Mouse (Mus musculus) intestine, postnatal 0 days (tissue): ENCODE data around the gene Pik3r5. TPM values are rescaled to one million over a fixed set of nuclear protein-coding genes. Genes with fewer than 3 reads are reported as not detected.

Experiments used
- ATAC-seq: fragments of 200-750 bp; cut with Nextera tagmentation; 2 replicates; pipeline ENCODE4 v1.8.0; 2017; ENCODE audit warnings: mild to moderate bottlenecking, moderate TSS enrichment, moderate library complexity
- H3K27ac ChIP-seq: fragments of 300-500 bp; sonication (generic); 2 replicates; pipeline ENCODE4 v1.5.1; 2014; ENCODE audit warnings: mild to moderate bottlenecking, low read depth, low read length, moderate library complexity
- H3K27me3 ChIP-seq: fragments of 300-500 bp; sonication (generic); replicated peaks from 2 replicates; pipeline ENCODE4 v1.6.1; 2014; ENCODE audit warnings: low read length, mixed read lengths; ENCODE audit not compliant: control insufficient read depth, insufficient read depth
- H3K36me3 ChIP-seq: fragments of 300-500 bp; sonication (generic); 2 replicates; pipeline ENCODE4 v1.6.1; 2014; ENCODE audit warnings: mild to moderate bottlenecking, moderate library complexity; ENCODE audit not compliant: control insufficient read depth, insufficient read depth
- H3K4me1 ChIP-seq: fragments of 300-500 bp; sonication (generic); replicated peaks from 2 replicates; pipeline ENCODE4 v1.6.1; 2014; ENCODE audit warnings: antibody characterized with exemption, low read length, mixed read lengths; ENCODE audit not compliant: control insufficient read depth, insufficient read depth
- H3K4me2 ChIP-seq: fragments of 300-500 bp; sonication (generic); replicated peaks from 2 replicates; pipeline ENCODE4 v1.6.1; 2014; ENCODE audit warnings: low read depth, mild to moderate bottlenecking, moderate library complexity
- H3K4me3 ChIP-seq: fragments of 300-500 bp; sonication (generic); 2 replicates; pipeline ENCODE4 v1.5.1; 2014; ENCODE audit warnings: low read depth, low read length
- H3K9ac ChIP-seq: fragments of 300-500 bp; sonication (generic); 2 replicates; pipeline ENCODE4 v1.6.1; 2014; ENCODE audit warnings: mild to moderate bottlenecking, low read depth, low read length
- H3K9me3 ChIP-seq: fragments of 300-500 bp; sonication (generic); 2 replicates; pipeline ENCODE4 v1.6.1; 2016; ENCODE audit warnings: mixed run types; ENCODE audit not compliant: control insufficient read depth
- CTCF ChIP-seq: sonication (generic); IDR thresholded peaks from 2 replicates; pipeline ENCODE4 v1.5.1; 2016; ENCODE audit warnings: low read depth, mild to moderate bottlenecking, control low read depth, antibody characterized with exemption, moderate library complexity
- WGBS: fragments of 180-500 bp; shearing (Covaris S2); extraction: QIAGEN DNeasy Blood & Tissue Kit; methylation state at CpG from one replicate; pipeline ENCODE4 v1.1.7; 2014; 5-methylcytosine and 5-hydroxymethylcytosine counted together
- polyA plus RNA-seq: library from polyadenylated mRNA; unstranded; fragments of >200 nt; fragmentation: Nextera tagmentation; extraction: Ambion mirVana; gene quantifications from 2 replicates; pipeline ENCODE4 v1.2.1, GENCODE M21; 2015

The Pik3r5 gene
- 0.22 and 0.35 TPM in 2 replicates for polyA plus RNA-seq

GRCm38 (mm10) chr11:68431699-68432360 lies at the start of gene Pik3r5:
TSS of gene Pik3r5 (plus strand) at chr11:68432121.
- TF ChIP-seq CTCF = peak; percentile 75
- peaks cover 4% of the 10 kb centered on the region; the same call in 1 of the 2 replicates for H3K4me1 ChIP-seq
- H3K9me3 ChIP-seq = no peaks in the 10 kb centered on the region
- peak within 1 kb of the TSS; percentile 75 for H3K4me2 ChIP-seq
- ATAC-seq = peak; percentile 70
- H3K9ac ChIP-seq = peak within 1 kb of the TSS; percentile 31
- no peaks in the 10 kb centered on the region for H3K36me3 ChIP-seq
- H3K27ac ChIP-seq = no peak within 1 kb of the TSS
- WGBS = 7% methylated on average over 34 of the region's 35 CpGs
- H3K4me3 ChIP-seq = peak within 1 kb of the TSS; percentile 38
- H3K27me3 ChIP-seq = peaks cover 2% of the 10 kb centered on the region; the same call in 1 of the 2 replicates

- peaks cover 42% of the 10 kb centered on the region for H3K27me3 ChIP-seq
- no peak for TF ChIP-seq CTCF
- H3K4me3 ChIP-seq = no peak overlapping the region
These were observed 48.4 kb upstream of the Pik3r5 start for GRCm38 (mm10) chr11:68383519-68383918.

GRCm38 (mm10) chr11:68384131-68384530 lies 47.8 kb upstream of the Pik3r5 start:
- no peak for ATAC-seq
- Histone ChIP-seq H3K9ac (no peak overlapping the region), H3K4me2 (peak overlapping the region; percentile 98), H3K27ac (no peak overlapping the region), H3K4me1 (no peaks in the 10 kb centered on the region; the same call in 1 of the 2 replicates), H3K4me3 (peak overlapping the region; percentile 70), H3K36me3 (no peaks in the 10 kb centered on the region), H3K9me3 (no peaks in the 10 kb centered on the region), H3K27me3 (peaks cover 45% of the 10 kb centered on the region)
- no peak for TF ChIP-seq CTCF
- 19% methylated on average over 12 of the region's 12 CpGs for WGBS

More at GRCm38 (mm10) chr11:68383519-68383918, 48.4 kb upstream of the Pik3r5 start:
- WGBS = 31% methylated on average over 10 of the region's 10 CpGs
- no peaks in the 10 kb centered on the region for H3K36me3 ChIP-seq
- H3K27ac ChIP-seq = no peak overlapping the region
- no peak overlapping the region for H3K9ac ChIP-seq
- H3K9me3 ChIP-seq = no peaks in the 10 kb centered on the region
- no peaks in the 10 kb centered on the region; the same call in 1 of the 2 replicates for H3K4me1 ChIP-seq
- H3K4me2 ChIP-seq = no peak overlapping the region
- no peak for ATAC-seq

GRCm38 (mm10) chr11:68384592-68385020 lies 47.3 kb upstream of the Pik3r5 start:
- Histone ChIP-seq H3K27ac (no peak overlapping the region), H3K27me3 (peaks cover 49% of the 10 kb centered on the region), H3K36me3 (no peaks in the 10 kb centered on the region), H3K4me1 (no peaks in the 10 kb centered on the region; the same call in 1 of the 2 replicates), H3K4me2 (peak overlapping the region; percentile 98), H3K4me3 (peak overlapping the region; percentile 70), H3K9me3 (no peaks in the 10 kb centered on the region), H3K9ac (no peak overlapping the region)
- 3% methylated on average over 27 of the region's 27 CpGs for WGBS
- TF ChIP-seq CTCF = no peak
- ATAC-seq = no peak

- Histone ChIP-seq H3K27ac (no peak overlapping the region), H3K36me3 (no peaks in the 10 kb centered on the region), H3K9ac (0 out of 2 replicates have a peak overlapping the region, but pooled peaks have one; percentile 50), H3K4me2 (peak overlapping the region; percentile 98), H3K27me3 (peaks cover 52% of the 10 kb centered on the region), H3K4me1 (no peaks in the 10 kb centered on the region; the same call in 1 of the 2 replicates), H3K4me3 (peak overlapping the region; percentile 70), H3K9me3 (no peaks in the 10 kb centered on the region)
- peak; percentile 11; the same call in 1 of the 2 replicates for ATAC-seq
- 1% methylated on average over 93 of the region's 94 CpGs for WGBS
- TF ChIP-seq CTCF = no peak
These were observed 46.7 kb upstream of the Pik3r5 start for GRCm38 (mm10) chr11:68385021-68385821.
